Mouse (Mus musculus): Measurements from ENCODE around the gene Fbxl22.

GRCm38 (mm10) chr9:66560295-66560694 lies 45.9 kb upstream of the Fbxl22 start:
- TF ChIP-seq CTCF (IDR thresholded peaks at IDR 0.05; ENCODE audit: low read depth): no peak
- no peak for TF ChIP-seq EP300 (IDR thresholded peaks at IDR 0.05; ENCODE audit: low read depth)

Measured in heart, postnatal 0 days (tissue).